ENCODE assay signal across 29 mouse cellular contexts in genomic region chr8:13174305-13174704, GRCm38 (mm10).
"Had no signal": no experiment of that assay in that cellular context is flagged by ENCODE, and none has a peak within 500 bp of the region (broad histone marks: within the 10 kb centered on the region; RNA-seq: fewer than 3 reads in every experiment).

No protein-coding gene starts in this region.

- H3K4me2 ChIP-seq: heart, embryonic 11.5 days; heart, embryonic 12.5 days; heart, embryonic 13.5 days; heart, embryonic 15.5 days; hindbrain, embryonic 12.5 days; hindbrain, embryonic 13.5 days; hindbrain, embryonic 14.5 days; hindbrain, embryonic 15.5 days; intestine, embryonic 15.5 days; kidney, embryonic 15.5 days had no signal

- H3K27ac ChIP-seq: heart, adult 2 months; heart, embryonic 10.5 days; heart, embryonic 13.5 days; heart, embryonic 15.5 days; hindbrain, embryonic 10.5 days; hindbrain, embryonic 12.5 days; hindbrain, embryonic 13.5 days; hindbrain, embryonic 14.5 days; hindbrain, embryonic 15.5 days; hindbrain, postnatal 0 days; intestine, embryonic 15.5 days; kidney, embryonic 15.5 days; kidney, postnatal 0 days; layer of hippocampus, adult 2 months; left cerebral cortex, adult 2 months had no signal

- DNase-seq: heart, adult 2 months; heart, postnatal 10 days; heart, postnatal 14 days; heart, postnatal 36 days; heart, postnatal 4 days; kidney, postnatal 10 days; kidney, postnatal 4 days; layer of hippocampus, adult 9-11 months; layer of hippocampus, postnatal 36 days had no signal

- H3K4me1 ChIP-seq: hindbrain, embryonic 10.5 days; hindbrain, embryonic 12.5 days; hindbrain, embryonic 13.5 days; hindbrain, embryonic 15.5 days; intestine, embryonic 15.5 days; kidney, embryonic 15.5 days had no signal

- H3K4me3 ChIP-seq: heart, adult 2 months; heart, embryonic 10.5 days; heart, embryonic 12.5 days; heart, embryonic 13.5 days; heart, embryonic 15.5 days; hindbrain, embryonic 10.5 days; hindbrain, embryonic 12.5 days; hindbrain, embryonic 13.5 days; hindbrain, embryonic 15.5 days; intestine, embryonic 15.5 days; kidney, embryonic 15.5 days; layer of hippocampus, adult 2 months; left cerebral cortex, adult 2 months had no signal

- H3K9me3 ChIP-seq: heart, embryonic 10.5 days; heart, embryonic 12.5 days; heart, embryonic 13.5 days; heart, embryonic 15.5 days; hindbrain, embryonic 10.5 days; hindbrain, embryonic 12.5 days; hindbrain, embryonic 13.5 days; hindbrain, embryonic 15.5 days; intestine, embryonic 15.5 days; kidney, embryonic 15.5 days had no signal

- ATAC-seq: hindbrain, embryonic 16.5 days; hindbrain, postnatal 0 days; inflammation-experienced regulatory T-cells, adult 6 months; intestine, embryonic 15.5 days; intestine, embryonic 16.5 days; intestine, postnatal 0 days had no signal

- H3K9ac ChIP-seq: heart, embryonic 12.5 days; heart, embryonic 13.5 days; heart, embryonic 15.5 days; hindbrain, embryonic 12.5 days; hindbrain, embryonic 13.5 days; hindbrain, embryonic 14.5 days; hindbrain, embryonic 15.5 days; intestine, embryonic 15.5 days; kidney, embryonic 15.5 days had no signal

- H3K27me3 ChIP-seq: heart, embryonic 12.5 days; heart, embryonic 13.5 days; heart, embryonic 15.5 days; hindbrain, embryonic 12.5 days; hindbrain, embryonic 13.5 days; hindbrain, embryonic 15.5 days; intestine, embryonic 15.5 days; kidney, embryonic 15.5 days had no signal
